18 mouse cellular contexts compared by ENCODE assay signal in the genomic region with DNA sequence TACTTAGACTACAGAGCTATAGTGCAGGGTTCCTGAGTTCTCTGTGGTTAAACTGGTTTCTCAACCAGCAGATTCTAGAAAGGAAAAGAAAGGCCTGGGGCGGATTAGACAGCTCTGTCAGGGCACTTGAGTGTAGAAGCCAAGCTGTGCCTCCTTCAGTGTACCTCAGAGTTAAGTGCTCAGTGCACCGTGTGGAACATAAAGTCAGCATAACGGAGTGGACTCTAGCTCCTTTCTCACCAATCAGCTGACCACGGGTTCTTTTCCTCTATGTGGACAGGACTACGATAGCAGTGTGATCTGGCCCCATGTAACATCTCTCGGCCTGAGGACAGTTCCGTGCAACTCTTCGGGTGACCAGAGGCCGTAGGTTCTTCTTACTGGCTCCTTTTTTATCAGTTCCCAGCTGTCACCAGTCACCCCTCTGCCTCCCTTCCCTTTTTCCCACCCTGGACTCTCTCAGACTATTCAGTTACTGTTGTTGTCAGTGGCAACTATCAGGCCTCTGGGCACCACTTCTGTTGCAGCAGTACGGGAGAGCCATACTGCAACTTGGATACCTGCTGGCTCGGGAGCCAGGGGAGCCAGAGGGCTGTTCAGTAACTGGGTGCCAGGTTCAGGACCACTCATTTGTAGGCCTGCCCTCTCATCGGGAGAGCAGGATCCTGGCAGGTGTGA. TPM values are rescaled to one million over a fixed set of nuclear protein-coding genes. Genes with fewer than 3 reads are reported as not detected.
DNase-seq lines count a peak whose midpoint lies in the region; ATAC-seq lines count a peak whose summit lies in the region.
"Had no signal": no experiment of that assay in that cellular context is flagged by ENCODE, and none has a peak within 500 bp of the region (broad histone marks: within the 10 kb centered on the region; RNA-seq: fewer than 3 reads in every experiment).

No protein-coding gene starts in this region.

- H3K27ac ChIP-seq in heart, embryonic 16.5 days (ENCODE audit: low read length): peak overlapping the region; percentile 10
- H3K27ac ChIP-seq: embryonic facial prominence, embryonic 15.5 days; forebrain, embryonic 10.5 days; neural tube, embryonic 15.5 days had no signal

- no peaks in the 10 kb centered on the region for H3K27me3 ChIP-seq in heart, embryonic 16.5 days (ENCODE audit: control insufficient read depth, insufficient read depth, low read length)
- H3K27me3 ChIP-seq: embryonic facial prominence, embryonic 15.5 days; neural tube, embryonic 15.5 days had no signal

- no peak overlapping the region for H3K4me2 ChIP-seq in heart, embryonic 16.5 days (ENCODE audit: low read depth, low read length)
- H3K4me2 ChIP-seq: embryonic facial prominence, embryonic 15.5 days; neural tube, embryonic 15.5 days had no signal

- H3K4me1 ChIP-seq in heart, embryonic 16.5 days (ENCODE audit: control insufficient read depth, insufficient read depth, low read length): peaks cover 28% of the 10 kb centered on the region
- H3K4me1 ChIP-seq: forebrain, embryonic 10.5 days; neural tube, embryonic 15.5 days had no signal

- 38% methylated on average over 12 of the region's 12 CpGs for WGBS in heart, embryonic 16.5 days

- no peaks in the 10 kb centered on the region for H3K36me3 ChIP-seq in heart, embryonic 16.5 days (ENCODE audit: control insufficient read depth, insufficient read depth)
- H3K36me3 ChIP-seq: embryonic facial prominence, embryonic 15.5 days; forebrain, embryonic 10.5 days; neural tube, embryonic 15.5 days had no signal

- H3K9ac ChIP-seq in heart, embryonic 16.5 days (ENCODE audit: low read length): no peak overlapping the region
- H3K9ac ChIP-seq: embryonic facial prominence, embryonic 15.5 days; neural tube, embryonic 15.5 days had no signal

- ATAC-seq in heart, embryonic 16.5 days (replicated peaks; ENCODE audit: extremely low read depth, insufficient read depth, low FRiP score): peak; percentile 80

- intact Hi-C loops in heart, postnatal 36 days (cut with DNase I): no loop called here

- peak; percentile 87 for DNase-seq in heart, adult 11 months
- DNase-seq in heart, postnatal 36 days: no peak
- DNase-seq in kidney, adult 18-20 months: peak; percentile 58
- no peak for DNase-seq in kidney, postnatal 4 days
- peak; percentile 59 for DNase-seq in kidney, postnatal 14 days
- no peak for DNase-seq in thymus, postnatal 10 days (ENCODE audit: low spot score in 2 of 2)
- no peak for DNase-seq in gastrocnemius, postnatal 4 days (ENCODE audit: low spot score in 2 of 2)
- DNase-seq: cerebellum, adult 9-10 months; gastrocnemius, postnatal 14 days; left cerebral cortex, postnatal 4 days; midbrain, embryonic 14.5 days; right cerebral cortex, postnatal 4 days had no signal

- no peak overlapping the region for H3K4me3 ChIP-seq in heart, embryonic 16.5 days (ENCODE audit: low read length)
- H3K4me3 ChIP-seq: embryonic facial prominence, embryonic 15.5 days; forebrain, embryonic 10.5 days; myocyte; neural tube, embryonic 15.5 days had no signal

- no peaks in the 10 kb centered on the region for H3K9me3 ChIP-seq in heart, embryonic 16.5 days (replicated peaks; ENCODE audit: control insufficient read depth, low read length)
- H3K9me3 ChIP-seq: embryonic facial prominence, embryonic 15.5 days; forebrain, embryonic 10.5 days; neural tube, embryonic 15.5 days had no signal

RNA-seq across cellular contexts. Expression of a gene that starts 12.6 kb away (rescaled TPM):
- 1 to 10 TPM; 1.6 to 2.1 TPM for total RNA-seq in heart, postnatal 36 days (2021)
- polyA plus RNA-seq in heart, embryonic 16.5 days (2015; fragmentation: Nextera tagmentation; extraction: Ambion mirVana): 3.1 and 3.3 TPM in 2 replicates
- total RNA-seq in gastrocnemius, postnatal 4 days (2021): under 1 TPM; 0.71 to 0.73 TPM
- total RNA-seq: MEL had no signal
- polyA plus RNA-seq: midbrain, embryonic 14.5 days had no signal

Comparison
In these comparisons a context has a peak if more than half of its experiments do, and no peak if none do; other contexts are left out.
1. DNase-seq: peak in heart, adult 11 months (single experiment), kidney, adult 18-20 months (single experiment) and kidney, postnatal 14 days (single experiment); none in heart, postnatal 36 days (0 of 2), kidney, postnatal 4 days (0 of 2), thymus, postnatal 10 days (0 of 2) and gastrocnemius, postnatal 4 days (0 of 2).